Mouse (Mus musculus) heart, postnatal 4 days (tissue): ENCODE results near the gene Usp53. TPM values are rescaled to one million over a fixed set of nuclear protein-coding genes. Genes with fewer than 3 reads are reported as not detected.
"Not testable (repeated sequence)": the region's sequence is repeated elsewhere in the genome, so short reads cannot be mapped to it uniquely, and the experiment has no call there.

Source experiments
- DNase-seq: peaks from one replicate; pipeline ENCODE4 v3.0.0; 2021
- total RNA-seq, 2 experiments: library from RNA; stranded (reverse); gene quantifications; 2 replicates each; pipeline ENCODE4 v1.2.3; 2021

Usp53 gene
- total RNA-seq, 2 experiments from 2014 or later, result 7.4 to 10.0 TPM

GRCm38 (mm10) chr3:122943387-122943890 lies 40.9 kb downstream of the Usp53 start:
- no peak for DNase-seq

- DNase-seq, result peak; percentile 77
Measured at GRCm38 (mm10) chr3:122939215-122939614, 45.1 kb downstream of the Usp53 start.

GRCm38 (mm10) chr3:122937176-122937575 lies 47.1 kb downstream of the Usp53 start:
- DNase-seq, result not testable (repeated sequence)

DNA sequence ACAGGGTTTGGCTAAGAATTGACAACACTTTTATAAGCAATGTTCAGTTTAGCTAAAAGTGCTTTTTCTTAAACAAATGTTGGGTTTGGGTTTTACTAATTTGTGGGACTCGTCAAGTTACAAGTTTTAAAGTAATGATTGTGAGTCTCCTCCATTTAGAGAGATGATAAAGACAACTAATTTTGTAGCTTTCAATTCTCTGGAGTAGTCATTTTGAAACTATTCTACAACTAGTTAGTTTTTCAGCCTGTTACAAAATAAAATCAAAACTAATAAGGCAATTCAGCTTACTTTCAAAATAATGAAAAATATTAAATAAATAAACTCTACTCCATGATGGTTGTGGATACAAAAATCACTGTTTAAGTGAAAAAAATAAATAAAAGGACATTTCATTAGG lies 51.8 kb downstream of the Usp53 start:
- DNase-seq, result no peak

- DNase-seq, result no peak
Measured at GRCm38 (mm10) chr3:122929723-122930122, 54.6 kb downstream of the Usp53 start.

GRCm38 (mm10) chr3:122924009-122924914 lies 60.0 kb downstream of the Usp53 start, which contains the start of gene 1810037I17Rik:
Gene 1810037I17Rik, plus strand, starts transcription at chr3:122924203.
- DNase-seq, result peak; percentile 99

DNA sequence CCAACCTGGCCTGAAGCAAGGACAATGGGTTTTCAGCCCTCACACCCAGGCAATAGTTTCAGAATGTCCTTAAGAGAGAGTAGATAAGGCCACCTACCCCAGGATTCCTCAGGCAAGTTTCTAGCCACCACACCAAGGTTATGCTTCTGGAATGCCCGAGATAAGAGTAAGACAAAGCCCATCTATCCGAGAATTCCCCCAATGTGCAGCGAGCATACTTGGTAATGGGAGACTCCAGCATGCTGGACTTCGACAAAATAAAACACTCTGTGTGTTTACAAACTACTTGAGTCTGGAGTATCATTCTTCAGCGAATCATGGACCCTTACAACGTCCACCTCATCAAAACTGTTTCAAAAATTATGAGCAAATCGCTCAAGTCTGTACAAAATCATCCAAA lies 61.2 kb downstream of the Usp53 start:
- DNase-seq, result no peak

- no peak for DNase-seq
Measured at GRCm38 (mm10) chr3:122921676-122922527, 62.4 kb downstream of the Usp53 start.

GRCm38 (mm10) chr3:122920572-122921435 lies 63.5 kb downstream of the Usp53 start:
- DNase-seq, result no peak

GRCm38 (mm10) chr3:122919260-122919659 lies 65.0 kb downstream of the Usp53 start, which contains the start of gene Gm10959:
Gene Gm10959, minus strand, starts transcription at chr3:122919360.
- no peak for DNase-seq

GRCm38 (mm10) chr3:122918672-122919071 lies 65.6 kb downstream of the Usp53 start:
- no peak for DNase-seq

GRCm38 (mm10) chr3:122916191-122916680 lies 68.1 kb downstream of the Usp53 start:
- no peak for DNase-seq

DNA sequence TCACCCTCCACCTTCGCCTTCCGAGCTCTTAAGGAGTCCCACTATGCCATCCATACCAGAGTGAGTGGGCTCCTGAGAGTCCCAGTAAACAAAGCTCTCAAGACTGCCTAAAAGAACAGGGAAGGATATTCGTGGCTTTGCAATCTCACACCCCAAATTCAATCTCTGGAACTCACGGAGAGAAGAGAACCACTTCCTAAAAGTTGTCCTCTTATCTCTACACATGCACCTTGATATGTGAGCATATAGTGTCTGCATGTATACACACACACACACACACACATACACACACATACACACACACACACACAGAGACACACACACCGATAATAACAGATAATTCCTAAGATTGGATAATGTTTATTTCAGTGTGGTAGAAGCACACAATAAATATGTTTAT lies 68.8 kb downstream of the Usp53 start:
- DNase-seq, result no peak

- no peak for DNase-seq
Measured at GRCm38 (mm10) chr3:122907841-122908240, 76.5 kb downstream of the Usp53 start.

DNA sequence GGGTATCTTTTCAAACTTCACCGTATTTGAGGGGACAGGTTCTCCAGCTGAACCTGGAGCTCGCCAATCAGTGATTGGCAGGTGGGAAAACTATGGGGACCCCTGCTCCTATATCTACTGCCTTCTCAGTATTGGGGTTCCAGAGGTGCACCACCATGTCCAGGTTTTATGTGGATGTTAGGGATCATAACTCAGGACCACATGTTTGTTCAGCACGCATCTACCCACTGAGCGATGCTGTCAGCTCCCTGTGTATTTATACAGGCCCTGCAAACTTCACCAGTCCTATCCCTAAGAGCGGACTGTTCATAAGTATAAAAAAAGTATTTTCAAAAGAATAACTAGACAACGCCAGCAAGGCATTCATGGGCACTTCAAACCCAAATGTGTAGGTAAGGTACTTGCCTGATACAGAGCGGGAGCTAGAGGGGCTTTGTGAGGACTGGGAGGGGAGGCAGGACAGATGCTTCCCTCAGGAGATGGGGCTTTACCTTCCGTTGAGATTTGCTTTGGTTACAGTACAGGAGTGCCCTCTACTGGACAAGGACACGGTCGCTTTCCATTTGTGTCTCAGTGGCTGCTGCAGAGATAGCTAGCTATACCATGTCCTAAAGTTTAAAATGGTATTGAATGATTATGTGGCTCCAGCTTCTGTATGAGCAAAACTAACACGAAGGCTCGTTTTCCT lies 80.4 kb downstream of the Usp53 start:
- peak; percentile 60 for DNase-seq

- no peak for DNase-seq
Measured at GRCm38 (mm10) chr3:122898254-122898653, 86.1 kb downstream of the Usp53 start.

- DNase-seq, result no peak
Measured at GRCm38 (mm10) chr3:122895189-122895731, 89.0 kb downstream of the Usp53 start.

DNA sequence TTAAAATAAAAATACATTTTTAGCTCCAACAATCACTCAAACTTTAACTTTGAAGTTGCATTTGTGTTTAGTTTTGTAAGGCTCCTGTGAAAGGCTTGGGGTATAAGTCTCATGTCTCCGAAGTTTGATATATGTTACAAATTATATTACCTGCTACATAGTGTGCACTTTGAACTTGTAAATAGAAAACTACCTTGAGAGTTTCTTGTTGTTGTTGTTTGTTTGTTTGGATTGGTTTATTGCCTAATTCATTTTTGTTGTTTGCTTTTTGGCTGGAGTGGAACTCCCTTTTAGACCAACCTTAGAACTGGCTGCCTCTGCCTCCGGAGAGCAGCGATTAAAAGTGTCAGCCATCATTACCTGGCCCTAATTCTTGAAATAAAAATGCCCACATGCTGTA lies 89.5 kb downstream of the Usp53 start, which contains the start of gene Fabp2:
Fabp2 (plus strand) TSS at position 301 of the 400 bp plus-strand sequence.
- DNase-seq, result no peak

GRCm38 (mm10) chr3:122888371-122888819 lies 95.9 kb downstream of the Usp53 start:
- no peak for DNase-seq

- no peak for DNase-seq
Measured at GRCm38 (mm10) chr3:122887505-122888301, 96.6 kb downstream of the Usp53 start.
